In the genomic region with DNA sequence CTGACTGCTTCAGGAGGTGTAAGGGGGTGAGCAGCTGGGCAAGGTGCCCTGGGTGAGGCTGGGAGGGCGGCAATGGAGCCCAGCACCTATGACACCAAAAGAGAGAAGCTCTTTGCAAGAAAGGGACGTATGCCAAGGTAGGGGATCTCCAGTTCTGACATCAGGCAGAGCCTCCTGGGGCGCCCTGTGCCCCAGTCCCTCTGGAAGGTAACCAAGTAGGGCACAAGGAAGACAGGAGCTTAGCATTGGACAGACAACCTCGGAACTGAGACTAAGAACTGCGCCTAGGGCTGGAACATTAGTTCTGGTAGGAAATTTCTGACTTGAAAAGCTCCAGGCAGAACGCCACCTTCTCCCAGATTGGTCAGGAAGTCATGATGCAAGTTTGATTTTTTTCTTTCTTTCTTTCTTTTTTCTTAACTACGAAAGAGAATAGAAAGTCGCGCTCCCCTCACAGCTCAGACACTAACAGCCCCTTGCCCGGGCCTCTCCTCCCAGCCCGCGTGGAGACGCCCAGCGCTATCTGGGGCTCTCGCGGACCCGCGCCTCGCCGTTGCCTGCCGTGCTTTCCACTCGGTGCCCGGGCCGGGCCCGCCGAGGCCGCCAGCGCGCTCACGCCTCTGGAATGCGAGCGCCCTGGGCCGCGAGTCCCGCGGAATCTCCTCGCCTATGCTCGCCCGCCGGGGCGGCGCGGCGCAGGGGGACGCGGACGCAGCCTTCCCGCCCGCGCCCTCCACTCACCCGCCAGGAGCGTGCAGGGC, we compare ENCODE assay signal across 8 mouse cellular contexts. TPM values are rescaled to one million over a fixed set of nuclear protein-coding genes. Genes with fewer than 3 reads are reported as not detected.
A peak's percentile ranks its signal among the peaks of the same experiment; 100 is the strongest.
DNase-seq lines count a peak whose midpoint lies in the region; ATAC-seq and TF ChIP-seq lines count a peak whose summit lies in the region.

No protein-coding gene starts in this region.

- WGBS in kidney, adult 2 months: 2% methylated on average over 52 of the region's 52 CpGs
- 3% methylated on average over 51 of the region's 52 CpGs for WGBS in stomach, embryonic 15.5 days

- H3K27me3 ChIP-seq in kidney, adult 2 months (replicated peaks; ENCODE audit: control insufficient read depth, insufficient read depth, low read length): no peaks in the 10 kb centered on the region
- no peaks in the 10 kb centered on the region for H3K27me3 ChIP-seq in stomach, embryonic 15.5 days (replicated peaks)

- peak; percentile 33; the same call in 1 of the 2 replicates for ATAC-seq in stomach, embryonic 15.5 days (ENCODE audit: insufficient read depth, low FRiP score, low read depth)
- no peak for ATAC-seq in monocyte, adult 5-6 weeks (replicated peaks; ENCODE audit: insufficient number of reproducible peaks, low FRiP score, low TSS enrichment, poor library complexity, severe bottlenecking)

- intact Hi-C loops in left cerebral cortex, adult 2 months (cut with DNase I): no loop called here
- intact Hi-C loops in left cerebral cortex, postnatal 25 days (cut with DNase I): loop anchor here (5.0 kb wide), 1 partner anchor 108 kb away; a partner anchor contains a TSS
- intact Hi-C loops in gastrocnemius, postnatal 14 days (cut with DNase I; ENCODE audit: low total_unique reads): loop anchor here (2.0 kb wide), 1 partner anchor 50 kb away; no protein-coding TSS in a partner anchor

- H3K4me1 ChIP-seq in bone marrow macrophage, adult 2 months (ENCODE audit: control insufficient read depth, insufficient read depth, low read length): peaks cover 43% of the 10 kb centered on the region
- peaks cover 34% of the 10 kb centered on the region for H3K4me1 ChIP-seq in kidney, adult 2 months (ENCODE audit: control insufficient read depth, insufficient read depth, low read length)
- peaks cover 49% of the 10 kb centered on the region for H3K4me1 ChIP-seq in stomach, embryonic 15.5 days

- peak overlapping the region; percentile 78 for H3K9ac ChIP-seq in stomach, embryonic 15.5 days

- no peaks in the 10 kb centered on the region for H3K9me3 ChIP-seq in stomach, embryonic 15.5 days

- no peak for TF ChIP-seq POLR2A in bone marrow macrophage, adult 2 months (IDR thresholded peaks at IDR 0.05; ENCODE audit: borderline replicate concordance, low read depth, low read length)
- TF ChIP-seq POLR2A in kidney, adult 2 months (IDR thresholded peaks at IDR 0.05; ENCODE audit: low read depth, low read length): no peak

- DNase-seq in left cerebral cortex, adult 2 months (ENCODE audit: extremely low spot score in 1 of 2, low spot score in 2 of 2): no peak
- no peak for DNase-seq in left cerebral cortex, postnatal 25 days (ENCODE audit: low spot score in 2 of 2)
- peak; percentile 65 for DNase-seq in gastrocnemius, postnatal 14 days
- peak; percentile 65 for DNase-seq in kidney, adult 2 months
- DNase-seq in lung, postnatal 10 days: peak; percentile 73

- TF ChIP-seq CTCF in left cerebral cortex, adult 2 months (IDR thresholded peaks at IDR 0.05): no peak
- TF ChIP-seq CTCF in bone marrow macrophage, adult 2 months (IDR thresholded peaks at IDR 0.05; ENCODE audit: low read depth, low read length): no peak
- no peak for TF ChIP-seq CTCF in kidney, adult 2 months (conservative IDR thresholded peaks at IDR 0.05; ENCODE audit: insufficient read depth, insufficient read length, low read depth, low read length)

- H3K27ac ChIP-seq in left cerebral cortex, adult 2 months: peak overlapping the region; percentile 34; the same call in 1 of the 2 replicates
- H3K27ac ChIP-seq in bone marrow macrophage, adult 2 months (ENCODE audit: insufficient read depth, low read depth, low read length): peak overlapping the region; percentile 57
- H3K27ac ChIP-seq in kidney, adult 2 months (ENCODE audit: insufficient read depth, low read depth, low read length): peak overlapping the region; percentile 87
- H3K27ac ChIP-seq in stomach, embryonic 15.5 days: peak overlapping the region; percentile 90

- H3K4me3 ChIP-seq in left cerebral cortex, adult 2 months: peak overlapping the region; percentile 52
- H3K4me3 ChIP-seq in bone marrow macrophage, adult 2 months (ENCODE audit: insufficient read depth, low read length): peak overlapping the region; percentile 71
- peak overlapping the region; percentile 82 for H3K4me3 ChIP-seq in kidney, adult 2 months (ENCODE audit: insufficient read depth, low read depth, low read length)
- peak overlapping the region; percentile 83 for H3K4me3 ChIP-seq in stomach, embryonic 15.5 days (replicated peaks)

- peak overlapping the region; percentile 93 for H3K4me2 ChIP-seq in stomach, embryonic 15.5 days

- no peaks in the 10 kb centered on the region for H3K36me3 ChIP-seq in kidney, adult 2 months (ENCODE audit: control insufficient read depth, insufficient read depth, low read length)
- H3K36me3 ChIP-seq in stomach, embryonic 15.5 days: no peaks in the 10 kb centered on the region

RNA-seq across cellular contexts. Expression of a gene that starts 0.7 kb away (rescaled TPM):
- 1 to 10 TPM; 6.8 to 7.7 TPM for total RNA-seq in left cerebral cortex, adult 2 months (2021)
- 1 to 10 TPM; 5.6 to 6.3 TPM for total RNA-seq in left cerebral cortex, postnatal 25 days (2021)
- 32.1 and 36.2 TPM in 2 replicates for polyA plus RNA-seq in bone marrow macrophage, adult 2 months (2012; ENCODE audit: insufficient read depth, insufficient read length, missing spikeins)
- 10 to 100 TPM; 15.1 to 15.4 TPM for total RNA-seq in gastrocnemius, postnatal 14 days (2021)
- 102 and 121 TPM in 2 replicates for polyA plus RNA-seq in kidney, adult 2 months (2012; rRNA removed)
- 12.8 and 16.3 TPM in 2 replicates for polyA plus RNA-seq in stomach, embryonic 15.5 days (2015; fragmentation: Nextera tagmentation; extraction: Ambion mirVana)
- 31.7 to 76.2 TPM (median 45.9 TPM) in 3 replicates for total RNA-seq in monocyte, adult 5-6 weeks (2017)

RNA-seq across cellular contexts. Expression of a gene that starts 17.4 kb away (rescaled TPM):
- 1 to 10 TPM; 2.5 to 5.0 TPM for total RNA-seq in left cerebral cortex, adult 2 months (2021)
- 1 to 10 TPM; 1.7 to 3.1 TPM for total RNA-seq in left cerebral cortex, postnatal 25 days (2021)
- 18.5 and 22.9 TPM in 2 replicates for polyA plus RNA-seq in bone marrow macrophage, adult 2 months (2012; ENCODE audit: insufficient read depth, insufficient read length, missing spikeins)
- total RNA-seq in gastrocnemius, postnatal 14 days (2021): 1 to 10 TPM; 1.8 to 3.0 TPM
- 7.1 and 8.6 TPM in 2 replicates for polyA plus RNA-seq in kidney, adult 2 months (2012; rRNA removed)
- polyA plus RNA-seq in stomach, embryonic 15.5 days (2015; fragmentation: Nextera tagmentation; extraction: Ambion mirVana): 34.9 and 37.0 TPM in 2 replicates
- 11.1 to 24.4 TPM (median 12.4 TPM) in 3 replicates for total RNA-seq in monocyte, adult 5-6 weeks (2017)

RNA-seq across cellular contexts. Expression of a gene that starts 26.3 kb away (rescaled TPM):
- 10 to 100 TPM; 52.8 to 56.0 TPM for total RNA-seq in left cerebral cortex, adult 2 months (2021)
- total RNA-seq in left cerebral cortex, postnatal 25 days (2021): 10 to 100 TPM; 56.6 to 60.4 TPM
- polyA plus RNA-seq in bone marrow macrophage, adult 2 months (2012; ENCODE audit: insufficient read depth, insufficient read length, missing spikeins): 187 and 203 TPM in 2 replicates
- total RNA-seq in gastrocnemius, postnatal 14 days (2021): 10 to 100 TPM; 40.1 to 44.1 TPM
- 177 and 190 TPM in 2 replicates for polyA plus RNA-seq in kidney, adult 2 months (2012; rRNA removed)
- 354 and 399 TPM in 2 replicates for polyA plus RNA-seq in stomach, embryonic 15.5 days (2015; fragmentation: Nextera tagmentation; extraction: Ambion mirVana)
- 30.5 to 53.3 TPM (median 49.7 TPM) in 3 replicates for total RNA-seq in monocyte, adult 5-6 weeks (2017)

Comparison
In these comparisons a context has a peak if more than half of its experiments do, and no peak if none do; other contexts are left out.
1. DNase-seq: peak in gastrocnemius, postnatal 14 days (single experiment), kidney, adult 2 months (single experiment) and lung, postnatal 10 days (single experiment); none in left cerebral cortex, adult 2 months (0 of 2) and left cerebral cortex, postnatal 25 days (0 of 2).
2. H3K27ac ChIP-seq: peak in every context shown above with its lines; median percentile 90 in stomach, embryonic 15.5 days; 87 in kidney, adult 2 months; 57 in bone marrow macrophage, adult 2 months; 34 in left cerebral cortex, adult 2 months.
3. Peak in every context shown above with its lines, with median percentiles within 50 percentile points of each other: H3K4me3 ChIP-seq.